Mouse (Mus musculus): ENCODE data around the gene Kcnh8. TPM values are rescaled to one million over a fixed set of nuclear protein-coding genes. Genes with fewer than 3 reads are reported as not detected.

Kcnh8 gene
- polyA plus RNA-seq, 1 experiment from 2014 or later = 4.2 TPM

DNA sequence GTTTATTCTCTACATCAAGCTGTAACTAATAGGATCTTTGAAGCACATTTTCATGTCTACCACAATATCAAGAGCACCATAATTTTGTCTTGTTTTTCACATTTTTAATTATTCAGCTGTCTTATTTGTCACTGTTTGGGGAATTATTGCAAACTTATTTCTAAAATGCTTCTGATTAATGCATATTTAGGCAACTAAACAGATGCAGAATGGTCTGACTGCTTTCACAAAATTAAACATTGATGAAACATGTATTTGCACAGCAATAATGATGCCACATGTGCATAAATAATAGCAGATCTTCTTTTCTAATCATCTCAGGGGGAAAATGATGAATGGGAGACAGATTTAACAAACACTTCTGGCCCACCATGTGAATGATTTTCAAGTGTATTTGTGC lies 341.5 kb downstream of the Kcnh8 start:
- Histone ChIP-seq H3K27me3 (replicated peaks; ENCODE audit: control insufficient read depth, insufficient read depth, low read length) (no peaks in the 10 kb centered on the region), H3K4me3 (ENCODE audit: low read length) (no peak overlapping the region), H3K36me3 (ENCODE audit: control insufficient read depth, insufficient read depth, low read length) (no peaks in the 10 kb centered on the region), H3K27ac (ENCODE audit: low read depth, low read length) (no peak overlapping the region), H3K4me1 (ENCODE audit: control insufficient read depth, insufficient read depth, low read depth, low read length) (no peaks in the 10 kb centered on the region), H3K4me2 (ENCODE audit: low read length) (no peak overlapping the region), H3K9ac (ENCODE audit: low read depth, low read length) (no peak overlapping the region), H3K9me3 (ENCODE audit: control insufficient read depth, low read length) (no peaks in the 10 kb centered on the region)
- no peak for ATAC-seq

DNA sequence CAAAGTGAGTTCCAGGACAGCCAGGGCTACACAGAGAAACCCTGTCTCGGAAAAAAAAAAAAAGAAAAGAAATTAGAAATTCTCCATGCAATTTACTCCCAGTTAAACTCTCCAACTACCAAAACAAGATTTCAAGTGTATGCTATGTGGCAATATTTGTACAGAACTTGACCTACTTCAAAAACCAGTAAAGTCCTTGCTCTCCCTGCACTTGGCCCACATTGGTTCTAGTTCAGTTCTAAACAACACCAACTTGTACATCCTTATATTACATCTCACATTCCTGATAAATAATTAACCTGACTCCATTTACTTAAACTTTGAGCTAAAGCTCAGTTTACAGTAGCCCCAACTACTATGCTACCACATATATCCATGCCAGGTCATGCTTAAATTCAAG lies 370.2 kb downstream of the Kcnh8 start:
- WGBS = 86% methylated on average over 1 of the region's 1 CpGs
- no peak overlapping the region for H3K4me3 ChIP-seq (ENCODE audit: low read length)

GRCm38 (mm10) chr17:52980958-52981357 lies 378.4 kb downstream of the Kcnh8 start:
- no peak for ATAC-seq
- Histone ChIP-seq H3K4me3 (ENCODE audit: low read length) (no peak overlapping the region), H3K36me3 (ENCODE audit: control insufficient read depth, insufficient read depth, low read length) (no peaks in the 10 kb centered on the region), H3K4me1 (ENCODE audit: control insufficient read depth, insufficient read depth, low read depth, low read length) (no peaks in the 10 kb centered on the region), H3K27me3 (replicated peaks; ENCODE audit: control insufficient read depth, insufficient read depth, low read length) (no peaks in the 10 kb centered on the region), H3K27ac (ENCODE audit: low read depth, low read length) (no peak overlapping the region), H3K9ac (ENCODE audit: low read depth, low read length) (no peak overlapping the region), H3K9me3 (ENCODE audit: control insufficient read depth, low read length) (no peaks in the 10 kb centered on the region), H3K4me2 (ENCODE audit: low read length) (no peak overlapping the region)
- 92% methylated on average over 4 of the region's 4 CpGs for WGBS

More for the DNA sequence above, 370.2 kb downstream of the Kcnh8 start:
- no peaks in the 10 kb centered on the region for H3K27me3 ChIP-seq (replicated peaks; ENCODE audit: control insufficient read depth, insufficient read depth, low read length)
- H3K9me3 ChIP-seq (ENCODE audit: control insufficient read depth, low read length) = no peaks in the 10 kb centered on the region
- no peak overlapping the region for H3K27ac ChIP-seq (ENCODE audit: low read depth, low read length)
- no peak overlapping the region for H3K4me2 ChIP-seq (ENCODE audit: low read length)
- ATAC-seq = no peak
- no peaks in the 10 kb centered on the region for H3K4me1 ChIP-seq (ENCODE audit: control insufficient read depth, insufficient read depth, low read depth, low read length)
- no peaks in the 10 kb centered on the region for H3K36me3 ChIP-seq (ENCODE audit: control insufficient read depth, insufficient read depth, low read length)
- no peak overlapping the region for H3K9ac ChIP-seq (ENCODE audit: low read depth, low read length)
